Mouse (Mus musculus) MEL (cell line): ENCODE data around the gene Pold4.

Source experiments
- CTCF ChIP-seq, 3 experiments: IDR thresholded peaks in 2 of 3; conservative IDR thresholded peaks in 1 of 3; 2 replicates each; pipeline ENCODE4 v1.5.1; 2011 to 2012; ENCODE audit warnings: low read length in 3 of 3, low read depth in 2 of 3, mild to moderate bottlenecking in 2 of 3, improper control_type of control experiment in 1 of 3, inconsistent platforms in 1 of 3, mixed read lengths in 1 of 3, moderate library complexity in 1 of 3; ENCODE audit not compliant: control insufficient read depth in 1 of 3, insufficient read depth in 1 of 3, poor library complexity in 1 of 3, severe bottlenecking in 1 of 3
- EP300 ChIP-seq, 2 experiments: IDR thresholded peaks; 2 replicates each; pipeline ENCODE4 v1.6.1; 2011; ENCODE audit warnings: improper control_type of control experiment in 2 of 2, low read length in 2 of 2, low read depth in 1 of 2, mild to moderate bottlenecking in 1 of 2
- GABPA ChIP-seq: IDR thresholded peaks from 2 replicates; pipeline ENCODE4 v1.6.1; 2012; ENCODE audit warnings: low read depth, mild to moderate bottlenecking, inconsistent platforms, low read length, improper control_type of control experiment, moderate library complexity
- GATA1 ChIP-seq: IDR thresholded peaks from 2 replicates; pipeline ENCODE4 v1.6.1; 2011; ENCODE audit warnings: low read depth, low read length, improper control_type of control experiment
- NELFE ChIP-seq: IDR thresholded peaks from 2 replicates; pipeline ENCODE4 v1.6.1; 2011; ENCODE audit warnings: low read depth, low read length, improper control_type of control experiment
- POLR2A ChIP-seq, 2 experiments: IDR thresholded peaks; 2 replicates each; pipeline ENCODE4 v1.6.1; 2011 to 2012; ENCODE audit warnings: low read length in 2 of 2, mild to moderate bottlenecking in 2 of 2, control low read depth in 1 of 2, improper control_type of control experiment in 1 of 2, low read depth in 1 of 2, moderate library complexity in 1 of 2; ENCODE audit not compliant: control insufficient read depth in 1 of 2, insufficient read depth in 1 of 2, poor library complexity in 1 of 2
- USF1 ChIP-seq: IDR thresholded peaks from 2 replicates; pipeline ENCODE4 v1.6.1; 2014; ENCODE audit warnings: low read depth, mild to moderate bottlenecking, inconsistent platforms, low read length, improper control_type of control experiment, moderate library complexity
- ZMIZ1 ChIP-seq: IDR thresholded peaks from 2 replicates; pipeline ENCODE4 v1.6.1; 2012; ENCODE audit warnings: low read depth, mild to moderate bottlenecking, inconsistent platforms, low read length, improper control_type of control experiment, moderate library complexity

DNA sequence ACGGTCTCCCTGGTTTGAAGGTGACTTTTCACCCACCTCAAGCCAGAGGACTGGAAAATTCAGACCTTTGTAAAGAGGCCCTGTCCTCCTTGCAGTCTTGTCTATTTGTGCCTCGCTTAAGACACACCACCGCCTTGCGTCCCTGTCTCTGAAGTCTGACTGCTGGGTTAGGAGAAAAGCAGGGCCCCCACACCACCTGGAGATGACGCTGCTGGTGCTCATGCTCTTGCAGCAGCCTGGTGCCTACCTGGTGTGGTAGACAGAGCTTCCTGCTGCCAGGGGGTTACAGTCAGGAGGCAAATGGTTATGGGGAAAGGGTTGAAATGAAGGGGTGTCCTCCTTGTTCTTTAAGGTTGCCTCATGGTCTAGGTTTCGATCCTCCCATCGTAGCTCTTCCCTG, 22.5 kb downstream of the Pold4 start:
- TF ChIP-seq GATA1 (no peak), CTCF (IDR thresholded peaks at IDR 0.05 in 2 of 3, conservative IDR thresholded peaks at IDR 0.05 in 1 of 3; ENCODE audit: control insufficient read depth in 1 of 3, insufficient read depth in 1 of 3, low read depth in 2 of 3, low read length in 3 of 3, poor library complexity in 1 of 3, severe bottlenecking in 1 of 3) (no peak), POLR2A (IDR thresholded peaks at IDR 0.05; ENCODE audit: control insufficient read depth in 1 of 2, insufficient read depth in 1 of 2, low read depth in 1 of 2, low read length in 2 of 2, poor library complexity in 1 of 2) (no peak), ZMIZ1 (no peak), GABPA (no peak), NELFE (no peak), EP300 (IDR thresholded peaks at IDR 0.05; ENCODE audit: low read depth in 1 of 2, low read length in 2 of 2) (no peak), USF1 (no peak)
